ENCODE assay signal across 15 mouse cellular contexts in genomic region chr4:83846304-83846703, GRCm38 (mm10).
"Had no signal": no experiment of that assay in that cellular context is flagged by ENCODE, and none has a peak within 500 bp of the region (broad histone marks: within the 10 kb centered on the region; RNA-seq: fewer than 3 reads in every experiment).

No protein-coding gene starts in this region.

- H3K27me3 ChIP-seq: intestine, embryonic 15.5 days; limb, embryonic 15.5 days; liver, embryonic 12.5 days; neural tube, embryonic 12.5 days; stomach, embryonic 15.5 days had no signal

- H3K4me1 ChIP-seq: intestine, embryonic 15.5 days; limb, embryonic 15.5 days; liver, embryonic 12.5 days; neural tube, embryonic 12.5 days; stomach, embryonic 15.5 days had no signal

- ATAC-seq: intestine, embryonic 15.5 days; liver, embryonic 12.5 days had no signal

- H3K27ac ChIP-seq: hindbrain, embryonic 14.5 days; intestine, embryonic 15.5 days; left cerebral cortex, adult 2 months; limb, embryonic 15.5 days; liver, embryonic 12.5 days; midbrain, embryonic 10.5 days; neural tube, embryonic 12.5 days; stomach, embryonic 15.5 days had no signal

- H3K9ac ChIP-seq: hindbrain, embryonic 14.5 days; intestine, embryonic 15.5 days; limb, embryonic 15.5 days; liver, embryonic 12.5 days; lung, embryonic 14.5 days; neural tube, embryonic 12.5 days; stomach, embryonic 15.5 days had no signal

- H3K4me2 ChIP-seq: hindbrain, embryonic 14.5 days; intestine, embryonic 15.5 days; limb, embryonic 15.5 days; liver, embryonic 12.5 days; lung, embryonic 14.5 days; neural tube, embryonic 12.5 days; stomach, embryonic 15.5 days had no signal

- H3K4me3 ChIP-seq: intestine, embryonic 15.5 days; left cerebral cortex, adult 2 months; limb, embryonic 15.5 days; liver, embryonic 12.5 days; midbrain, embryonic 10.5 days; myocyte; neural tube, embryonic 12.5 days; stomach, embryonic 15.5 days had no signal

- H3K9me3 ChIP-seq: intestine, embryonic 15.5 days; limb, embryonic 15.5 days; liver, embryonic 12.5 days; midbrain, embryonic 10.5 days; neural tube, embryonic 12.5 days; stomach, embryonic 15.5 days had no signal

- DNase-seq: kidney, adult 8-10 months; kidney, postnatal 14 days; lung, embryonic 14.5 days; lung, postnatal 10 days; lung, postnatal 4 days; right cerebral cortex, postnatal 14 days had no signal

- H3K36me3 ChIP-seq: intestine, embryonic 15.5 days; limb, embryonic 15.5 days; liver, embryonic 12.5 days; midbrain, embryonic 10.5 days; neural tube, embryonic 12.5 days; stomach, embryonic 15.5 days had no signal
